Mouse (Mus musculus): Measurements from ENCODE around the gene Asic2. TPM values are rescaled to one million over a fixed set of nuclear protein-coding genes. Genes with fewer than 3 reads are reported as not detected.
"Not testable (repeated sequence)": the region's sequence is repeated elsewhere in the genome, so short reads cannot be mapped to it uniquely, and the experiment has no call there.

The Asic2 gene
- total and polyA plus RNA-seq, 2 experiments from 2014 or later: 19.8 to 60.2 TPM

- no peak overlapping the region for H3K4me3 ChIP-seq (ENCODE audit: low read depth, low read length)
- H3K27ac ChIP-seq (ENCODE audit: low read depth, low read length): no peak overlapping the region
- no peaks in the 10 kb centered on the region for H3K27me3 ChIP-seq (ENCODE audit: insufficient read depth, low read length)
- 41% methylated on average over 10 of the region's 10 CpGs for WGBS
- H3K9me3 ChIP-seq (ENCODE audit: low read length): no peaks in the 10 kb centered on the region
- ATAC-seq (ENCODE audit: low FRiP score) (no peak), DNase-seq (ENCODE audit: low spot score) (peak; percentile 27)
- no peaks in the 10 kb centered on the region for H3K4me1 ChIP-seq (ENCODE audit: insufficient read depth, low read length)
- no peak overlapping the region for H3K9ac ChIP-seq (replicated peaks; ENCODE audit: low read length, poor library complexity, severe bottlenecking)
- TF ChIP-seq CTCF (IDR thresholded peaks at IDR 0.05): no peak
- H3K4me2 ChIP-seq (ENCODE audit: low read depth, low read length, poor library complexity, severe bottlenecking): no peak overlapping the region
- H3K36me3 ChIP-seq (ENCODE audit: insufficient read depth, low read length): no peaks in the 10 kb centered on the region
These were observed 598.5 kb downstream of the Asic2 start for GRCm38 (mm10) chr11:81369497-81370425.

- no peak for ATAC-seq (ENCODE audit: low FRiP score)
- no peak for DNase-seq (ENCODE audit: low spot score)
- no peaks in the 10 kb centered on the region for H3K4me1 ChIP-seq (ENCODE audit: insufficient read depth, low read length)
- H3K4me3 ChIP-seq (ENCODE audit: low read depth, low read length): no peak overlapping the region
- no peaks in the 10 kb centered on the region for H3K27me3 ChIP-seq (ENCODE audit: insufficient read depth, low read length)
- TF ChIP-seq CTCF (IDR thresholded peaks at IDR 0.05): peak; percentile 25; the same call in 1 of the 2 replicates
- H3K36me3 ChIP-seq (ENCODE audit: insufficient read depth, low read length): no peaks in the 10 kb centered on the region
- no peak overlapping the region for H3K9ac ChIP-seq (replicated peaks; ENCODE audit: low read length, poor library complexity, severe bottlenecking)
- no peak overlapping the region for H3K4me2 ChIP-seq (ENCODE audit: low read depth, low read length, poor library complexity, severe bottlenecking)
- WGBS: 94% methylated on average over 3 of the region's 3 CpGs
- no peak overlapping the region for H3K27ac ChIP-seq (ENCODE audit: low read depth, low read length)
- no peaks in the 10 kb centered on the region for H3K9me3 ChIP-seq (ENCODE audit: low read length)
These were observed 603.8 kb downstream of the Asic2 start for GRCm38 (mm10) chr11:81364442-81364841.

GRCm38 (mm10) chr11:81362461-81362860 lies 605.8 kb downstream of the Asic2 start:
- H3K9me3 ChIP-seq (ENCODE audit: low read length): no peaks in the 10 kb centered on the region
- TF ChIP-seq CTCF (IDR thresholded peaks at IDR 0.05): no peak

GRCm38 (mm10) chr11:81361040-81361439 lies 607.2 kb downstream of the Asic2 start:
- H3K9ac ChIP-seq (replicated peaks; ENCODE audit: low read length, poor library complexity, severe bottlenecking): no peak overlapping the region
- H3K4me2 ChIP-seq (ENCODE audit: low read depth, low read length, poor library complexity, severe bottlenecking): no peak overlapping the region
- no peaks in the 10 kb centered on the region for H3K9me3 ChIP-seq (ENCODE audit: low read length)
- DNase-seq (ENCODE audit: low spot score): no peak
- H3K36me3 ChIP-seq (ENCODE audit: insufficient read depth, low read length): no peaks in the 10 kb centered on the region
- no peaks in the 10 kb centered on the region for H3K27me3 ChIP-seq (ENCODE audit: insufficient read depth, low read length)
- WGBS: 90% methylated on average over 4 of the region's 4 CpGs
- TF ChIP-seq CTCF (IDR thresholded peaks at IDR 0.05): no peak
- H3K4me3 ChIP-seq (ENCODE audit: low read depth, low read length): no peak overlapping the region
- ATAC-seq (ENCODE audit: low FRiP score): no peak
- H3K27ac ChIP-seq (ENCODE audit: low read depth, low read length): no peak overlapping the region
- H3K4me1 ChIP-seq (ENCODE audit: insufficient read depth, low read length): no peaks in the 10 kb centered on the region

More at GRCm38 (mm10) chr11:81362461-81362860, 605.8 kb downstream of the Asic2 start:
- H3K36me3 ChIP-seq (ENCODE audit: insufficient read depth, low read length): no peaks in the 10 kb centered on the region
- H3K4me2 ChIP-seq (ENCODE audit: low read depth, low read length, poor library complexity, severe bottlenecking): no peak overlapping the region
- H3K9ac ChIP-seq (replicated peaks; ENCODE audit: low read length, poor library complexity, severe bottlenecking): no peak overlapping the region
- no peaks in the 10 kb centered on the region for H3K4me1 ChIP-seq (ENCODE audit: insufficient read depth, low read length)
- H3K4me3 ChIP-seq (ENCODE audit: low read depth, low read length): no peak overlapping the region
- H3K27ac ChIP-seq (ENCODE audit: low read depth, low read length): no peak overlapping the region
- DNase-seq (ENCODE audit: low spot score) (no peak), ATAC-seq (ENCODE audit: low FRiP score) (no peak)
- no peaks in the 10 kb centered on the region for H3K27me3 ChIP-seq (ENCODE audit: insufficient read depth, low read length)
- 58% methylated on average over 3 of the region's 3 CpGs for WGBS

- not testable (repeated sequence) for H3K9ac ChIP-seq (replicated peaks; ENCODE audit: low read length, poor library complexity, severe bottlenecking); H3K4me3 ChIP-seq (ENCODE audit: low read depth, low read length); H3K36me3 ChIP-seq (ENCODE audit: insufficient read depth, low read length); ATAC-seq (ENCODE audit: low FRiP score); H3K4me2 ChIP-seq (ENCODE audit: low read depth, low read length, poor library complexity, severe bottlenecking); DNase-seq (ENCODE audit: low spot score); H3K27me3 ChIP-seq (ENCODE audit: insufficient read depth, low read length); H3K27ac ChIP-seq (ENCODE audit: low read depth, low read length); H3K4me1 ChIP-seq (ENCODE audit: insufficient read depth, low read length); H3K9me3 ChIP-seq (ENCODE audit: low read length)
- 70% methylated on average over 5 of the region's 6 CpGs for WGBS
These were observed 617.8 kb downstream of the Asic2 start for GRCm38 (mm10) chr11:81350498-81350897.

GRCm38 (mm10) chr11:81331977-81332376 lies 636.3 kb downstream of the Asic2 start:
- no peak; the same call in 1 of the 2 replicates for TF ChIP-seq CTCF (IDR thresholded peaks at IDR 0.05)
- Histone ChIP-seq H3K9ac (replicated peaks; ENCODE audit: low read length, poor library complexity, severe bottlenecking) (no peak overlapping the region), H3K4me1 (ENCODE audit: insufficient read depth, low read length) (no peaks in the 10 kb centered on the region), H3K27ac (ENCODE audit: low read depth, low read length) (no peak overlapping the region), H3K9me3 (ENCODE audit: low read length) (no peaks in the 10 kb centered on the region), H3K4me3 (ENCODE audit: low read depth, low read length) (no peak overlapping the region), H3K27me3 (ENCODE audit: insufficient read depth, low read length) (no peaks in the 10 kb centered on the region), H3K36me3 (ENCODE audit: insufficient read depth, low read length) (no peaks in the 10 kb centered on the region), H3K4me2 (ENCODE audit: low read depth, low read length, poor library complexity, severe bottlenecking) (no peak overlapping the region)
- WGBS: 83% methylated on average over 2 of the region's 2 CpGs
- no peak for DNase-seq (ENCODE audit: low spot score)
- ATAC-seq (ENCODE audit: low FRiP score): no peak

All from midbrain, postnatal 0 days (tissue).